Mouse (Mus musculus): Measurements from ENCODE around the gene Sorl1.

The Sorl1 gene

GRCm38 (mm10) chr9:42106305-42106704, 17.8 kb downstream of the Sorl1 start:
- peaks cover 15% of the 10 kb centered on the region for H3K36me3 ChIP-seq (ENCODE audit: insufficient read depth, low read length)
- TF ChIP-seq NANOG (IDR thresholded peaks at IDR 0.05; ENCODE audit: borderline replicate concordance, low read length) (no peak), POU5F1 (IDR thresholded peaks at IDR 0.05; ENCODE audit: borderline replicate concordance, low read length) (no peak), CTCF (conservative IDR thresholded peaks at IDR 0.05; ENCODE audit: low read length) (no peak)

GRCm38 (mm10) chr9:42103546-42103945, 20.6 kb downstream of the Sorl1 start:
- H3K4me3 ChIP-seq (replicated peaks; ENCODE audit: low read length): no peak overlapping the region
- no peaks in the 10 kb centered on the region for H3K27me3 ChIP-seq (ENCODE audit: insufficient read depth, low read length)
- H3K4me1 ChIP-seq (replicated peaks; ENCODE audit: low read depth, low read length): peaks cover 98% of the 10 kb centered on the region
- peaks cover 2% of the 10 kb centered on the region; the same call in 1 of the 2 replicates for H3K9me3 ChIP-seq (ENCODE audit: low read length)
- no peak for TF ChIP-seq CTCF (conservative IDR thresholded peaks at IDR 0.05; ENCODE audit: low read length)
- TF ChIP-seq POU5F1 (IDR thresholded peaks at IDR 0.05; ENCODE audit: borderline replicate concordance, low read length): no peak
- no peak for TF ChIP-seq NANOG (IDR thresholded peaks at IDR 0.05; ENCODE audit: borderline replicate concordance, low read length)
- peaks cover 20% of the 10 kb centered on the region for H3K36me3 ChIP-seq (ENCODE audit: insufficient read depth, low read length)

More at GRCm38 (mm10) chr9:42106305-42106704, 17.8 kb downstream of the Sorl1 start:
- Histone ChIP-seq H3K4me3 (replicated peaks; ENCODE audit: low read length) (no peak overlapping the region), H3K9me3 (ENCODE audit: low read length) (peaks cover 2% of the 10 kb centered on the region; the same call in 1 of the 2 replicates), H3K4me1 (replicated peaks; ENCODE audit: low read depth, low read length) (peaks cover 96% of the 10 kb centered on the region), H3K27me3 (ENCODE audit: insufficient read depth, low read length) (no peaks in the 10 kb centered on the region)

GRCm38 (mm10) chr9:42102013-42102412, 22.1 kb downstream of the Sorl1 start:
- Histone ChIP-seq H3K4me3 (replicated peaks; ENCODE audit: low read length) (peak overlapping the region; percentile 43), H3K36me3 (ENCODE audit: insufficient read depth, low read length) (peaks cover 27% of the 10 kb centered on the region), H3K4me1 (replicated peaks; ENCODE audit: low read depth, low read length) (peaks cover 99% of the 10 kb centered on the region), H3K27me3 (ENCODE audit: insufficient read depth, low read length) (no peaks in the 10 kb centered on the region), H3K9me3 (ENCODE audit: low read length) (no peaks in the 10 kb centered on the region)
- TF ChIP-seq NANOG (IDR thresholded peaks at IDR 0.05; ENCODE audit: borderline replicate concordance, low read length): no peak
- no peak for TF ChIP-seq POU5F1 (IDR thresholded peaks at IDR 0.05; ENCODE audit: borderline replicate concordance, low read length)
- TF ChIP-seq CTCF (conservative IDR thresholded peaks at IDR 0.05; ENCODE audit: low read length): no peak

- peak overlapping the region; percentile 43 for H3K4me3 ChIP-seq (replicated peaks; ENCODE audit: low read length)
- H3K27me3 ChIP-seq (ENCODE audit: insufficient read depth, low read length): no peaks in the 10 kb centered on the region
- H3K4me1 ChIP-seq (replicated peaks; ENCODE audit: low read depth, low read length): peaks cover 99% of the 10 kb centered on the region
- peaks cover 32% of the 10 kb centered on the region for H3K36me3 ChIP-seq (ENCODE audit: insufficient read depth, low read length)
- no peaks in the 10 kb centered on the region for H3K9me3 ChIP-seq (ENCODE audit: low read length)
- TF ChIP-seq NANOG (IDR thresholded peaks at IDR 0.05; ENCODE audit: borderline replicate concordance, low read length) (no peak), POU5F1 (IDR thresholded peaks at IDR 0.05; ENCODE audit: borderline replicate concordance, low read length) (no peak), CTCF (conservative IDR thresholded peaks at IDR 0.05; ENCODE audit: low read length) (no peak)
Measured at GRCm38 (mm10) chr9:42101266-42101665, 22.8 kb downstream of the Sorl1 start.

- H3K4me3 ChIP-seq (replicated peaks; ENCODE audit: low read length): peak overlapping the region; percentile 43; the same call in 1 of the 2 replicates
- peaks cover 32% of the 10 kb centered on the region for H3K36me3 ChIP-seq (ENCODE audit: insufficient read depth, low read length)
- peak; percentile 45; the same call in 1 of the 2 replicates for TF ChIP-seq NANOG (IDR thresholded peaks at IDR 0.05; ENCODE audit: borderline replicate concordance, low read length)
- TF ChIP-seq POU5F1 (IDR thresholded peaks at IDR 0.05; ENCODE audit: borderline replicate concordance, low read length): no peak
- H3K4me1 ChIP-seq (replicated peaks; ENCODE audit: low read depth, low read length): peaks cover 99% of the 10 kb centered on the region
- H3K9me3 ChIP-seq (ENCODE audit: low read length): no peaks in the 10 kb centered on the region
- H3K27me3 ChIP-seq (ENCODE audit: insufficient read depth, low read length): no peaks in the 10 kb centered on the region
Measured at GRCm38 (mm10) chr9:42100618-42101210, 23.4 kb downstream of the Sorl1 start.

GRCm38 (mm10) chr9:42098474-42099121, 25.5 kb downstream of the Sorl1 start:
- peaks cover 100% of the 10 kb centered on the region for H3K4me1 ChIP-seq (replicated peaks; ENCODE audit: low read depth, low read length)
- H3K9me3 ChIP-seq (ENCODE audit: low read length): no peaks in the 10 kb centered on the region
- TF ChIP-seq POU5F1 (IDR thresholded peaks at IDR 0.05; ENCODE audit: borderline replicate concordance, low read length): no peak
- no peak for TF ChIP-seq NANOG (IDR thresholded peaks at IDR 0.05; ENCODE audit: borderline replicate concordance, low read length)
- TF ChIP-seq CTCF (conservative IDR thresholded peaks at IDR 0.05; ENCODE audit: low read length): no peak
- H3K36me3 ChIP-seq (ENCODE audit: insufficient read depth, low read length): peaks cover 28% of the 10 kb centered on the region
- H3K4me3 ChIP-seq (replicated peaks; ENCODE audit: low read length): peak overlapping the region; percentile 52; the same call in 1 of the 2 replicates
- H3K27me3 ChIP-seq (ENCODE audit: insufficient read depth, low read length): no peaks in the 10 kb centered on the region

- Histone ChIP-seq H3K4me3 (replicated peaks; ENCODE audit: low read length) (peak overlapping the region; percentile 52), H3K36me3 (ENCODE audit: insufficient read depth, low read length) (peaks cover 28% of the 10 kb centered on the region), H3K4me1 (replicated peaks; ENCODE audit: low read depth, low read length) (peaks cover 94% of the 10 kb centered on the region), H3K9me3 (ENCODE audit: low read length) (no peaks in the 10 kb centered on the region), H3K27me3 (ENCODE audit: insufficient read depth, low read length) (no peaks in the 10 kb centered on the region)
- TF ChIP-seq NANOG (IDR thresholded peaks at IDR 0.05; ENCODE audit: borderline replicate concordance, low read length) (peak; percentile 30; the same call in 1 of the 2 replicates), POU5F1 (IDR thresholded peaks at IDR 0.05; ENCODE audit: borderline replicate concordance, low read length) (no peak), CTCF (conservative IDR thresholded peaks at IDR 0.05; ENCODE audit: low read length) (no peak)
Measured at GRCm38 (mm10) chr9:42097731-42098473, 26.2 kb downstream of the Sorl1 start.
